Mouse (Mus musculus): ENCODE measurements at regions not wholly inside any gene's neighbourhood (a gene's known extent, or its start where the extent isn't known, plus 50 kb on each side); places are given as distances from the start of the nearest gene placed in this dataset.

GRCm38 (mm10) chr10:96374293-96375069, 238.1 kb downstream of the Gm5426 start:
- TF ChIP-seq POLR2A (IDR thresholded peaks at IDR 0.05; ENCODE audit: borderline replicate concordance, extremely low read depth, insufficient read depth, insufficient read length, poor library complexity, severe bottlenecking) = no peak
- no peak for TF ChIP-seq CTCF (IDR thresholded peaks at IDR 0.05; ENCODE audit: borderline replicate concordance, extremely low read depth, insufficient read depth, insufficient read length)
- no peak for DNase-seq (ENCODE audit: low read depth)

DNA sequence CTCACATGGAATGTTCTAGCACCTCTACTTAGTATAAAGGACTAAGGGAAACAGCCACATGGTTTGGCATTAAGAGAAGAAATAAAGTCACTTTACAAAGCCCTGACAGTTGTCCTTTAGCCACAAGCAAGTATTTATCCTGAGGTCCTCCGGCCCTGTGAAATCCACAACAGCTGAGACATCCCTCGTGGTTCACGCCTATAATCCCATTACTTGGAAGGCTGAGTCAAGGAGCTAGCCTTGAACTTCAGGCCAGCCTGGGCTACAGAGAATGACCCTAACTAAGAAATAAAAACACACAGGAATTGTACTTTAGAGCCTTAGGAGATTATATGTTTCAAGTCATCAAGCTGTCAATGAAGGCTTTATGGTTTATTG, 238.7 kb downstream of the Gm5426 start:
- DNase-seq (ENCODE audit: low read depth) = no peak
- TF ChIP-seq POLR2A (IDR thresholded peaks at IDR 0.05; ENCODE audit: borderline replicate concordance, extremely low read depth, insufficient read depth, insufficient read length, poor library complexity, severe bottlenecking) (no peak), CTCF (IDR thresholded peaks at IDR 0.05; ENCODE audit: borderline replicate concordance, extremely low read depth, insufficient read depth, insufficient read length) (no peak)

DNA sequence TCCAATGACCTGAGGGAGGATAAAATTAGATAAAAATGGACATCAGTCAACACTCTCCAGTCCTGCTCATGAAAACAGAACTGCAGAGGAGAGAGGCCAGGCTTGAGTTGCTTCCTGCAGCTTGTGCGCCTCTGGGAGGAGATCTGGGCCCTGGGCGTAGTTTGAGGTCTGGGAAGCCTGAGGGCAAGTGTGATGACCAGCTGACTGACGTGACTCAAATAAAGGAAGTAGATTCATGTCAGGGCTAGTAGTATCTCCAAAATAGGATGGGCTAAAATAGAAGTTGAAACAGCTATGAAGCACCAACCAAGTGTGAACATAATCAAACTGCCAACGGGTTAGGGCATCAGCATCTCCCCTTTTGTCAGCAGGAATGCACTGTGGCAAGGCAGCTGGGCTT, 239.3 kb upstream of the Btg1 start:
- no peak for DNase-seq (ENCODE audit: low read depth)
- TF ChIP-seq CTCF (IDR thresholded peaks at IDR 0.05; ENCODE audit: borderline replicate concordance, extremely low read depth, insufficient read depth, insufficient read length) (no peak), POLR2A (IDR thresholded peaks at IDR 0.05; ENCODE audit: borderline replicate concordance, extremely low read depth, insufficient read depth, insufficient read length, poor library complexity, severe bottlenecking) (no peak)

DNA sequence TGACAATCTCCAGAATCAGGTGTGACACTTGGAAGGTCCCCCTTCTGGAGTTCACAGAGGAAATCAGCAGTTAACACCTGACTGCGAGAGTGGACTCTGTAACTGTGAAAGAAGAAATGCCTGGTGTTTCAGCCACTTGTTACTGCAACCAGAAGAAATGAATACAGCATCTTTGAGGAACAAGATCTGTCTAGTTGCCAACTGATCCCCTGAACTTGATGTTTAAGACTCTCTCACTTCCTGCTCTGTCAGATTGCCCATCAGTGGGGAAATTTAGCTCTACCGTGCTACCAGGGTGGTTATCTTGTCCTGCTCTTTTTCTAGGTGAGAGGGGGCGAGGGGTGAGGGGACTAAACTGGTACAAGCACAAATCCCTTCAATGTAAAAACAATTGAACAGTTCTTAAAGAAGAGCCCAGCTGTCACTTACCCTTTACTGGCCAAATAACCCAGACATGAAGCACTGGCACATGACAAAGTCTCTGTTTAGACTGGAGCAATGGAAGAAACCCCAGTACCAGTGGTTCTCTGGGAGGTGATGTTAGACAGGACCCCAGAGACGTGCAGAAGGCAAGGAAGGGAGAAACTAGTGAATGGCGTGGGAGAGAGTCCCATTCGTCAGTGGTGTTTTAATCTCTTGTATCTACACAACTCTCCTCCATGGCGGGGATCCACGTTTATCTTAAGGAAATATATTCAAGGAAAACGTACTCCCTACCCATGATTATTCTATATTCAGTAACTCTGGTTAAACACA, 237.6 kb upstream of the Btg1 start:
- no peak for DNase-seq (ENCODE audit: low read depth)
- TF ChIP-seq CTCF (IDR thresholded peaks at IDR 0.05; ENCODE audit: borderline replicate concordance, extremely low read depth, insufficient read depth, insufficient read length) (no peak), POLR2A (IDR thresholded peaks at IDR 0.05; ENCODE audit: borderline replicate concordance, extremely low read depth, insufficient read depth, insufficient read length, poor library complexity, severe bottlenecking) (no peak)

- no peak for TF ChIP-seq POLR2A (IDR thresholded peaks at IDR 0.05; ENCODE audit: borderline replicate concordance, extremely low read depth, insufficient read depth, insufficient read length, poor library complexity, severe bottlenecking)
- DNase-seq (ENCODE audit: low read depth) = no peak
These were observed 235.1 kb upstream of the Btg1 start for GRCm38 (mm10) chr10:96381664-96382063.

GRCm38 (mm10) chr10:96391748-96392147, 225.1 kb upstream of the Btg1 start:
- DNase-seq (ENCODE audit: low read depth) = no peak
- TF ChIP-seq CTCF (IDR thresholded peaks at IDR 0.05; ENCODE audit: borderline replicate concordance, extremely low read depth, insufficient read depth, insufficient read length) (no peak), POLR2A (IDR thresholded peaks at IDR 0.05; ENCODE audit: borderline replicate concordance, extremely low read depth, insufficient read depth, insufficient read length, poor library complexity, severe bottlenecking) (no peak)

GRCm38 (mm10) chr10:96392836-96393235, 224.0 kb upstream of the Btg1 start:
- no peak for DNase-seq (ENCODE audit: low read depth)
- TF ChIP-seq POLR2A (IDR thresholded peaks at IDR 0.05; ENCODE audit: borderline replicate concordance, extremely low read depth, insufficient read depth, insufficient read length, poor library complexity, severe bottlenecking) (no peak), CTCF (IDR thresholded peaks at IDR 0.05; ENCODE audit: borderline replicate concordance, extremely low read depth, insufficient read depth, insufficient read length) (no peak)

DNA sequence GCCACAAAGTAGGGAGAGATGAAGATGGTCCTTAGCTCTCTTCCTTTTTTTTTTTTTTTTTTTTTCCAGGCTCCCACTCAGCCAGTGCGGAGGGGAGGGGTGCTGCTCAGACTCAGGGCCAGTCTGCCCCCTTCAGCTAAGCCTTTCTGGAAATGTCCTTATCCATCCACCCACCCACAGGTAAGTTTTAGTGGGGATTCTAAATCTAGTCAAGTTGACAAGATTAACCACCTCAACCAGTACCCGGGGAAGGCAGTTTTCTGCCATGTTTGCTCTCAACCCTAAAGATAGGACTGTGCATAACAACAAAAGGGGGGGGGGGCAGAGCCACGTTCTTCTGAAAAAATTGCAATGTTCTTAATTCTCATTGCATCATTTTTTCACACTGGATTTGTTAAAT, 222.6 kb upstream of the Btg1 start:
- no peak for TF ChIP-seq CTCF (IDR thresholded peaks at IDR 0.05; ENCODE audit: borderline replicate concordance, extremely low read depth, insufficient read depth, insufficient read length)
- no peak for TF ChIP-seq POLR2A (IDR thresholded peaks at IDR 0.05; ENCODE audit: borderline replicate concordance, extremely low read depth, insufficient read depth, insufficient read length, poor library complexity, severe bottlenecking)
- DNase-seq (ENCODE audit: low read depth) = no peak

GRCm38 (mm10) chr10:96395017-96395416, 221.8 kb upstream of the Btg1 start:
- TF ChIP-seq POLR2A (IDR thresholded peaks at IDR 0.05; ENCODE audit: borderline replicate concordance, extremely low read depth, insufficient read depth, insufficient read length, poor library complexity, severe bottlenecking) (no peak), CTCF (IDR thresholded peaks at IDR 0.05; ENCODE audit: borderline replicate concordance, extremely low read depth, insufficient read depth, insufficient read length) (no peak)
- DNase-seq (ENCODE audit: low read depth) = no peak

DNA sequence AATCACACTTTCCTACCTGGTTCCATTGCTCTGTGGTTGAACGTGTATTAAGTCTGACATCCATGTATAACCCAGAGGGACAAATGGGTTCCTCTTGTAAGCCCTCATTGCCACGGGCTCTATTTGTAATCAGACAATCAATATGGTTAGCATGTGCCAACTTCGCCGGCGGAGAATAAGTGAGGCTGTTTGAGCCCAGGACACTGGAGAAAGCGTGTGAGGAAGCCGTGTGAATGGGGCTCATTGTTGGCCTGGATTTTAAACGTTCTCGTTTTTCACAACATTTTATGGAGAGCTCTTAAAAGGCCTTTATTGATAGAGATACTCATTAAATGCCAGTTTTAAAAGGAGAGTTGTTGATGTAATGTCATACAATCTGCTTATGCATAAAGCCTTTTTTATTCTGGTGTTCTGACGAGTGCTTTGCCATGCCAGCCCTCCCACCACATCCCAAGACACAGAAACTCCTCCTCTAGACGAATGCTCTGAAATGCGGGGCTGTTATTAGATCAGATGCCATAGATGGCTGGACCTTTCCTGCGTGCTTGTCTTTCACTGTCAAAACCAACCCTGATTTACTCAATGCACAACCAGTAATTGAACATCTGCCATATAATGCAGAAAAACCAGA, 218.8 kb upstream of the Btg1 start:
- peak; percentile 94 for DNase-seq (ENCODE audit: low read depth)
- TF ChIP-seq POLR2A (IDR thresholded peaks at IDR 0.05; ENCODE audit: borderline replicate concordance, extremely low read depth, insufficient read depth, insufficient read length, poor library complexity, severe bottlenecking) = no peak
- TF ChIP-seq CTCF (IDR thresholded peaks at IDR 0.05; ENCODE audit: borderline replicate concordance, extremely low read depth, insufficient read depth, insufficient read length) = no peak

DNA sequence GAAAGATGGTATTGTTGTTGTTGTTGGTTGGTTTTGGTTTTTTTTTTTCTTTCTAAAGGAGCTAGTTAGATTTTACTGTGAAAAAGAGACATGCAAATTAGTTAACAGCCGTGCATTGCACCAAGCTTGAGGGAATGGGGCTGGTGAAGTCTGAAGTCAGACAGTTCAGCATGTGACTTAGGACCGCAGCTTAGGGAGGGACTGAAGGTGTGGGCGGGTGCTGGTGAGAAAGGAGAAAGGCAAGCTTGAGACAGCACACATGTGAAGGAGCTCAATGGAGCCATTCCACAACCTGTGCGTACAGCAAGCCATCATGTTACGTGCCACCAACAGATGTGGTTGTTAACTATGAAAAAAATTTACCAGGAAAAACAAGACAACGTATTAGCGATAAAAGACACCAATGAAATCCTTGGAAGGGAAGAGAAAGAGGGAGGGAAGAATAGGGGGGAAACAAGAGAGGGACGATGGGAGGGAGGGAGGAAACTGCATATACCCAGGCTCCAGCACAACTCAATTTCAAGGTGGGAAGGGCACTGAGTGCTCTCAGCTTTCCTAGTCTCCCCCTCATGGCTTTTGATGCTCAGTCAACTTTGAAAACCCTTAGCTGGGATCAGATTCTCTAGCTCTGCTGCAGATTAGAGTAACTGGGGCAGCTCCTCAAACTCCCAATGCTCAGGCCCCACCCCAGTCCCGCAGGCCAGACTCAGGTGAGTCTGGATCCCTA, 218.1 kb upstream of the Btg1 start:
- TF ChIP-seq CTCF (IDR thresholded peaks at IDR 0.05; ENCODE audit: borderline replicate concordance, extremely low read depth, insufficient read depth, insufficient read length) (no peak), POLR2A (IDR thresholded peaks at IDR 0.05; ENCODE audit: borderline replicate concordance, extremely low read depth, insufficient read depth, insufficient read length, poor library complexity, severe bottlenecking) (no peak)
- no peak for DNase-seq (ENCODE audit: low read depth)
